Mouse (Mus musculus) hindbrain, embryonic 16.5 days (tissue): Measurements from ENCODE around the gene 1700003F12Rik. TPM values are rescaled to one million over a fixed set of nuclear protein-coding genes. Genes with fewer than 3 reads are reported as not detected.
A peak's percentile ranks its signal among the peaks of the same experiment; 100 is the strongest.

Source experiments
- ATAC-seq: fragments of 200-750 bp; cut with Nextera tagmentation; 2 replicates; pipeline ENCODE4 v1.8.0; 2017; ENCODE audit warnings: moderate TSS enrichment, moderate library complexity
- H3K27ac ChIP-seq: fragments of 300-500 bp; sonication (generic); 2 replicates; pipeline ENCODE4 v1.5.1; 2014; ENCODE audit warnings: low read depth, mild to moderate bottlenecking, control low read depth, low read length, moderate library complexity
- H3K27me3 ChIP-seq: fragments of 300-500 bp; sonication (generic); replicated peaks from 2 replicates; pipeline ENCODE4 v1.6.1; 2014; ENCODE audit warnings: low read length; ENCODE audit not compliant: control insufficient read depth, insufficient read depth
- H3K36me3 ChIP-seq: fragments of 300-500 bp; sonication (generic); 2 replicates; pipeline ENCODE4 v1.6.1; 2014; ENCODE audit warnings: mild to moderate bottlenecking, low read length, moderate library complexity, mixed read lengths; ENCODE audit not compliant: control insufficient read depth, insufficient read depth
- H3K4me1 ChIP-seq: fragments of 300-500 bp; sonication (generic); 2 replicates; pipeline ENCODE4 v1.6.1; 2014; ENCODE audit warnings: low read depth, low read length; ENCODE audit not compliant: control insufficient read depth, insufficient read depth
- H3K4me2 ChIP-seq: fragments of 300-500 bp; sonication (generic); 2 replicates; pipeline ENCODE4 v1.6.1; 2014; ENCODE audit warnings: mild to moderate bottlenecking, low read length, control low read depth, moderate library complexity
- H3K4me3 ChIP-seq: fragments of 300-500 bp; sonication (generic); 2 replicates; pipeline ENCODE4 v1.5.1; 2014; ENCODE audit warnings: mild to moderate bottlenecking, low read length, control low read depth, moderate library complexity
- H3K9ac ChIP-seq: fragments of 300-500 bp; sonication (generic); 2 replicates; pipeline ENCODE4 v1.6.1; 2014; ENCODE audit warnings: low read depth, mild to moderate bottlenecking, control low read depth, low read length, moderate library complexity
- H3K9me3 ChIP-seq: fragments of 300-500 bp; sonication (generic); 2 replicates; pipeline ENCODE4 v1.6.1; 2014; ENCODE audit warnings: mild to moderate bottlenecking, low read length, moderate library complexity; ENCODE audit not compliant: control insufficient read depth
- WGBS: fragments of 180-500 bp; shearing (Covaris S2); extraction: QIAGEN DNeasy Blood & Tissue Kit; methylation state at CpG from one replicate; pipeline ENCODE4 v1.1.7; 2014; 5-methylcytosine and 5-hydroxymethylcytosine counted together
- polyA plus RNA-seq: library from polyadenylated mRNA; unstranded; fragments of >200 nt; fragmentation: Nextera tagmentation; extraction: Ambion mirVana; gene quantifications from 2 replicates; pipeline ENCODE4 v1.2.1, GENCODE M21; 2015

The 1700003F12Rik gene
- polyA plus RNA-seq, 1 experiment from 2014 or later: 2.5 TPM

DNA sequence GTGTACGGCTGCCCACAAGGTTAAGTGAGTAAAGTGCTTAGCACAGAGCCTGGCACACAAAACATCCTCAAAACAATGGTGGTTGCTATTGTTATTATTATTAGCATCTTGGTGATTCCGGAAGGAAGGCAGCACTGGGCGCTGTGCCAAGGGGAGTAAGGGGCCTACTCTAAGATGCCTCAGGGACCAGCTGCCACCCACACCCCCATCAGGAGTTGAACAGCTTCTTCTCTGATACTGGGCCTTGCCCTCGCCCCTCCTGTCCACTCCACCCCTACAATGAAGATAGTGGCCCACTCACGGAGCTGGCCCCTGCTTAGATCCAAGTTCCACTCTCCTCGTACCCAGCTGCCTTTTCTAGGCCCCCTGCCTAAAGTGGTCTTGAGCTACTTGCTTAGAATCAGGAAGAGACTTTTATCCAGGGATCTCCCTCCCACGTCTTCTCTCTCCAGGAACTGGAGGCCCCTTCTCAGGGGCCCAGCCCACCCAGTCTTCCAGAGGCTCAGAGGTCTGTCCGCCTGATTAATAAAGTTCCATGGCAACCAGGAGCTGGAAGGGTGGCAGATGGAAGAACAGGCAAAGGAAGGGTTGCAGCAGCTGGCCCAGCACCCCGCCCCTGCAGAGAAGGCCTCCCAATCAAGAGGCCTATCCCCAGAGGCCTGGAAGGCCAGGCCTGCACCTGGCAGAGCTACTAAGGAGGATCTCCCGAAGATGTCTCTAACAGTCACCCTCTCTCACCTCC lies 21.6 kb downstream of the 1700003F12Rik start:
- peak overlapping the region; percentile 99 for H3K4me2 ChIP-seq
- H3K4me3 ChIP-seq: peak overlapping the region; percentile 62
- 11% methylated on average over 10 of the region's 10 CpGs for WGBS
- peak overlapping the region; percentile 23 for H3K27ac ChIP-seq
- ATAC-seq: no peak
- peaks cover 21% of the 10 kb centered on the region for H3K4me1 ChIP-seq
- no peaks in the 10 kb centered on the region for H3K36me3 ChIP-seq
- H3K9ac ChIP-seq: peak overlapping the region; percentile 57
- H3K9me3 ChIP-seq: no peaks in the 10 kb centered on the region
- no peaks in the 10 kb centered on the region for H3K27me3 ChIP-seq

DNA sequence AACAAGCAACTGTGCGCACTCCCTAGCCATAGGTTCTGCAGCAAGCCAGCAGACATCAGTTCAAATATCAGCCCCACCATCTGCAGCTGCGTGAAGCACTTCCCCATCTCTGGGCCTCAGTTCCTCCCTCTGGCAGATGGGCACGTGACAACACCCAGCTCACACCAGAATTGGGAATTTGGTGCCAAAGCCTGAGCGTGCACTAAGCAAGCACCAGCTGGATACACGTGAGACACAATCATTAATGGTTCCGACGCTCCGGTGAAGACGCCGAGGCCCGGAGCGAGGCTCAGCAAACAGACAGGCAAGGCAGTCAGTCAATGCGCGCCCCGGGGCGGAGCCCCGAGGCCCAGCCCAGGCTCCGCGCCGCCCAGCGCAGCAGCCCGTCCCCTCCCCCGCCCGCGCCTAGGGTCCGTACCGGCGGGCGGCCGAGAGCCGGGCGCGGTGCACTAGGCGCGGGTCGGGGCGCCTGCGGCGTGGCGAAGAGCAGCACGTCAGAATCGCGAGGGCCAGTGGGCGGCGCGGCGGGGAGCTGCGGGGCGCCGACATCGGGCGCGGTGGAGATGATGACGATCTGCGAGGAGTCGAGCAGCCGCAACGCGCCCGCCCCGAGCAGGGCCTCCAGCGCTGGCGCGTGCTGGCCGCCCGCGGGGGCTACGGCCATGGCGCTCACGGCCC lies 22.3 kb downstream of the 1700003F12Rik start:
- peak; percentile 35 for ATAC-seq
- peak overlapping the region; percentile 99 for H3K4me2 ChIP-seq
- peak overlapping the region; percentile 13 for H3K27ac ChIP-seq
- H3K36me3 ChIP-seq: no peaks in the 10 kb centered on the region
- H3K4me1 ChIP-seq: peaks cover 21% of the 10 kb centered on the region
- H3K9ac ChIP-seq: peak overlapping the region; percentile 57
- no peaks in the 10 kb centered on the region for H3K27me3 ChIP-seq
- WGBS: under 1% methylated on average over 44 of the region's 70 CpGs
- no peaks in the 10 kb centered on the region for H3K9me3 ChIP-seq
- H3K4me3 ChIP-seq: peak overlapping the region; percentile 62

DNA sequence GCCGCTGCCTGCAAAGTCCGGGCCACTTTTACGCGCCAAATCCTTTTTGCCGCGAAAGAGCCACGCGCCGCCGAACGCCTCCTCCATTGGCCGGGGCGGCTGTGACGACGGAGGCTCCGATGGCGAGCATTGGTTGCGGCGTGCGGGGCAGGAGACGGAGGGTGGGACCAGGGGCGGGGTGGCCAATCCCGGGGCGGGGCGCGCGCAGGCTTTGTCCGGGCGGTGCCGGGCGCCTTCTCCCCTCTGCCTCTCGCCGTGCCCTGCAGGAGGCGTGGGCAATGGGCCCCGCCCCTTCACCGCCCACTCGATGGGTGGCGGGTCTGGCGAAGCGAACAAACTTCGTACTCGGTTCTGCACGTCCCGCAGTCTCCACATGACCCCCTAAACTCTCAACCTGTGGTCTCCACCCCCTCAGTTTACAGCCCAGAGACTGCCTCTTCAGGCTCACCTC lies 23.0 kb downstream of the 1700003F12Rik start, which contains the start of gene E2f1:
E2f1 (minus strand) TSS at position 57 of the 451 bp plus-strand sequence.
- no peaks in the 10 kb centered on the region for H3K27me3 ChIP-seq
- H3K9ac ChIP-seq: peak within 1 kb of the TSS; percentile 66
- WGBS: 0% methylated on average over 37 of the region's 44 CpGs
- H3K4me1 ChIP-seq: peaks cover 21% of the 10 kb centered on the region
- H3K9me3 ChIP-seq: no peaks in the 10 kb centered on the region
- H3K27ac ChIP-seq: peak within 1 kb of the TSS; percentile 72
- H3K36me3 ChIP-seq: no peaks in the 10 kb centered on the region
- ATAC-seq: peak; percentile 98
- H3K4me2 ChIP-seq: peak within 1 kb of the TSS; percentile 99
- H3K4me3 ChIP-seq: peak within 1 kb of the TSS; percentile 62

DNA sequence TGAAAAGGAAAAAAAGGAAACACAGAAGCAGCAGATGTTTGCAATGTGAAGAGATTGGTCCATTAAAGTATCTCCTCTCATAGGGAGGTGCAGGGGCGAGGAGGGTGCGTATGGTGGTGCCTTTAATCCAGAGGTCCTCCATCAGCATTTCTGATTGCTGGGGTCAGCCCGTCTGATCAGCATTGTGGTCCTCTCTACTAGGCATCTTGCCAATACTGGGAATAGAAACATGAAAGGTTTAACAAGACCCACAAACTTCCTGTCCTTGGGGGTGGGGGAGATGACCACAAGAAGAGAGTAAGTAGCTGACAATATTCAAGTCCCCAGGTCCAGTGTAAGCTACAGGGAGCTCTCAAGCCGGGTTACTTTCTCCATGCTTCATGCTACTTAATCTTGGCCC lies 23.8 kb downstream of the 1700003F12Rik start:
- H3K9ac ChIP-seq: no peak overlapping the region
- no peak for ATAC-seq

DNA sequence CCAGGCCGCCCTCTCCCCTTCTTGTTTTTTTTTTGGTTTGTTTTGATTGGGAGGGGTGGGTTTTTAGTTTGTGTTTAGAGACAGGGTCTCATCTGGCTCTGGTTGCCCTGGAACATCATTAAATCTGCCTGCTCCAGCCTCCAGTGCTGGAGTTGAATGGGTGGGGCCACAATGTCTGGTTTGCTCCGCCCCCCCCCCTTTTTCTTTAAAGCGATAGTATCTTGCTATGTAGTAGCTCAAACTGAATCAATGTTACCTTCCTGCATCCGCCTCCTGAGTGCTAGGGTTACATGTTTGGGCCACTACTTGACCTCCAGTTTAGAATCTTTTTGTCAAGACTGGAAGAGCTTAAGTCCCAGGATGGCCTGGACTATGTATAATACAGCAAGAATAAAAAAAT lies 24.4 kb downstream of the 1700003F12Rik start:
- no peak overlapping the region for H3K4me2 ChIP-seq
- WGBS: 80% methylated on average over 4 of the region's 4 CpGs
- H3K27me3 ChIP-seq: no peaks in the 10 kb centered on the region
- peaks cover 16% of the 10 kb centered on the region for H3K4me1 ChIP-seq
- H3K36me3 ChIP-seq: no peaks in the 10 kb centered on the region
- H3K9me3 ChIP-seq: no peaks in the 10 kb centered on the region
- H3K4me3 ChIP-seq: no peak overlapping the region
- H3K27ac ChIP-seq: no peak overlapping the region
- ATAC-seq: no peak
- H3K9ac ChIP-seq: no peak overlapping the region

More for the DNA sequence above, 23.8 kb downstream of the 1700003F12Rik start:
- H3K27me3 ChIP-seq: no peaks in the 10 kb centered on the region
- H3K4me1 ChIP-seq: peaks cover 18% of the 10 kb centered on the region
- no peak overlapping the region; the same call in 1 of the 2 replicates for H3K27ac ChIP-seq
- no peaks in the 10 kb centered on the region for H3K9me3 ChIP-seq
- peak overlapping the region; percentile 99 for H3K4me2 ChIP-seq
- H3K36me3 ChIP-seq: no peaks in the 10 kb centered on the region
- 63% methylated on average over 4 of the region's 4 CpGs for WGBS
- H3K4me3 ChIP-seq: no peak overlapping the region

DNA sequence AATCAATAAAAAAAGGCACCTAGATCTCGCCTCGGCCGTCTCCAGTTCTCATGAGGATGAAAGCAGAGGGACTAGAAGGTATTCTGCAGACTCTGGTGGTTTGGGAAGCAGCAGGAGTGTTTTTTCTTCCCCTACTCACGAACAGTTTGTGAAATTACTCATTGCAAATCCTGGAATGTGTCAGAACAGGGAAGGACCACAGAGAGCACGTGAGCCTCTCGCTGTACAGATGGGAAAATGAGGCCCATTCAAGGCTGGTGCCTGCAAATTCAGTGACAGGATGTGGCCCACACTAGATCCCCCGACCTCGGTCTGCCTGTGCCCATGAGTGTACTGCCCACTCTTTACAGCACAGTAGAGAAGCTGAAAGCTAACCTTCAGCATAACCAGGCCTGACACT lies 25.1 kb downstream of the 1700003F12Rik start:
- Histone ChIP-seq H3K36me3 (no peaks in the 10 kb centered on the region), H3K27ac (no peak overlapping the region), H3K4me2 (no peak overlapping the region), H3K9ac (no peak overlapping the region), H3K4me3 (no peak overlapping the region), H3K9me3 (no peaks in the 10 kb centered on the region), H3K27me3 (no peaks in the 10 kb centered on the region), H3K4me1 (peaks cover 18% of the 10 kb centered on the region)
- ATAC-seq: no peak
- WGBS: 64% methylated on average over 8 of the region's 8 CpGs

DNA sequence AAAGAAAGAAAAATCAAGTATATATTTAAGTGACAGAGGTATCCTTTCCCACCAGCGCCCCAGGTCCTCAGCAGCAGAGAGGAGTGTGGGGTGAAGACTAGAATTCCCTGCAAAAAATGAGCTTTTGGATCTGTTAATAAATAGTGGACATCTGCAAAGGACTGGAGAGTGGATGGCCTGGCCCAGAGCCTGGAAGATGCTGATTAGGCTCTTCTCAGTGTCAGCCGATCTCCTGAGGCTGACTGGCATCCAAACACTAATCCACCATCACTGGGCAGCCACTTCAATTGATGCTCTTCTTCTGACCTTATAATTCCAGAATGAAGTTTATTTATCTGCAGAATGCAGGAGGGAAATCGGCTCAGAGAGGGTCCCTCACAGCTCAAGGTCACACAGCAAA lies 26.1 kb downstream of the 1700003F12Rik start:
- Histone ChIP-seq H3K4me2 (no peak overlapping the region), H3K4me1 (peaks cover 24% of the 10 kb centered on the region), H3K27ac (no peak overlapping the region), H3K4me3 (no peak overlapping the region), H3K36me3 (no peaks in the 10 kb centered on the region), H3K27me3 (no peaks in the 10 kb centered on the region), H3K9ac (no peak overlapping the region), H3K9me3 (no peaks in the 10 kb centered on the region)
- 80% methylated on average over 3 of the region's 3 CpGs for WGBS
- ATAC-seq: no peak

DNA sequence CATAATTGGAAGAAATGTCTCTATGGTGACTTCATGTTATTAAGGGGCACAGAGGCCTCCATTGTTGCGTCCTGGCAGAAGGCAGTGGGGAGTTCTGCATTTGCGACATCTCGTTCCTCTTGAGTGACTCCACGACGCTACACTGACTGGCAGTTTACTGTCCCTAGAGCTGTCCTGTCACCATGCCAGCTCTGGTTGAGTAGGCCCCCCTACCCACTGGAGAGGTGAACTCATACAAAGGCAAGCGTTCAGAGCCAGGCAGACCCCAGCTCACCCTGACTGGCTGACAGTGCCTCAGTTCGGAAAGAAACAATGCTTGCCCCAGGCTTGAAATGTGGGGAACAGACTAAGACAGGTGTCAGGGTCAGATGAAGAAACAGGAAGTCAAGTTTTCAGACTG lies 27.4 kb downstream of the 1700003F12Rik start:
- ATAC-seq: no peak
- no peak overlapping the region for H3K9ac ChIP-seq
- no peaks in the 10 kb centered on the region for H3K27me3 ChIP-seq
- no peaks in the 10 kb centered on the region for H3K36me3 ChIP-seq
- WGBS: 31% methylated on average over 7 of the region's 7 CpGs
- no peak overlapping the region for H3K27ac ChIP-seq
- no peaks in the 10 kb centered on the region for H3K9me3 ChIP-seq
- H3K4me3 ChIP-seq: no peak overlapping the region
- H3K4me2 ChIP-seq: no peak overlapping the region
- peaks cover 13% of the 10 kb centered on the region for H3K4me1 ChIP-seq
